Mouse (Mus musculus) limb, embryonic 14.5 days (tissue): ENCODE results near the gene Slc6a21. TPM values are rescaled to one million over a fixed set of nuclear protein-coding genes. Genes with fewer than 3 reads are reported as not detected.

ENCODE experiments used
- ATAC-seq: fragments of 200-750 bp; cut with Nextera tagmentation; 2 replicates; pipeline ENCODE4 v1.8.0; 2017; ENCODE audit warnings: low read depth, moderate number of reproducible peaks, moderate TSS enrichment; ENCODE audit not compliant: low FRiP score
- DNase-seq: peaks from one replicate; pipeline ENCODE4 v3.0.0-alpha.2; 2015; ENCODE audit warnings: low spot score
- H3K27ac ChIP-seq: fragments of 300-500 bp; sonication (generic); replicated peaks from 2 replicates; pipeline ENCODE4 v1.5.1; 2014; ENCODE audit warnings: low read depth, mild to moderate bottlenecking, low read length, moderate library complexity, mixed read lengths
- H3K27me3 ChIP-seq: fragments of 300-500 bp; sonication (generic); 2 replicates; pipeline ENCODE4 v1.6.1; 2014; ENCODE audit warnings: low read length, mixed read lengths; ENCODE audit not compliant: control insufficient read depth, insufficient read depth
- H3K36me3 ChIP-seq: fragments of 300-500 bp; sonication (generic); 2 replicates; pipeline ENCODE4 v1.6.1; 2014; ENCODE audit warnings: mild to moderate bottlenecking, low read length, moderate library complexity, mixed read lengths; ENCODE audit not compliant: control insufficient read depth, insufficient read depth
- H3K4me1 ChIP-seq: fragments of 300-500 bp; sonication (generic); 2 replicates; pipeline ENCODE4 v1.6.1; 2014; ENCODE audit warnings: antibody characterized with exemption, low read length, mixed read lengths; ENCODE audit not compliant: control insufficient read depth, insufficient read depth
- H3K4me2 ChIP-seq: fragments of 300-500 bp; sonication (generic); replicated peaks from 2 replicates; pipeline ENCODE4 v1.6.1; 2014; ENCODE audit warnings: low read depth, mild to moderate bottlenecking, low read length, moderate library complexity; ENCODE audit not compliant: severe bottlenecking
- H3K4me3 ChIP-seq: fragments of 300-500 bp; sonication (generic); replicated peaks from 2 replicates; pipeline ENCODE4 v1.5.1; 2014; ENCODE audit warnings: low read length
- H3K9ac ChIP-seq: fragments of 300-500 bp; sonication (generic); 2 replicates; pipeline ENCODE4 v1.6.1; 2014; ENCODE audit warnings: mild to moderate bottlenecking, low read depth, low read length, moderate library complexity; ENCODE audit not compliant: severe bottlenecking
- H3K9me3 ChIP-seq: fragments of 300-500 bp; sonication (generic); 2 replicates; pipeline ENCODE4 v1.6.1; 2016; ENCODE audit warnings: low read length; ENCODE audit not compliant: control insufficient read depth
- POLR2A ChIP-seq: fragments of 200-500 bp; IDR thresholded peaks from 2 replicates; pipeline ENCODE4 v1.8.0; 2012; ENCODE audit warnings: inconsistent platforms, mild to moderate bottlenecking, moderate library complexity, borderline replicate concordance; ENCODE audit not compliant: insufficient read depth, insufficient read length; ENCODE audit errors: extremely low read depth
- WGBS: fragments of 180-500 bp; shearing (Covaris S2); extraction: QIAGEN DNeasy Blood & Tissue Kit; methylation state at CpG from one replicate; pipeline ENCODE4 v1.1.7; 2014; 5-methylcytosine and 5-hydroxymethylcytosine counted together
- polyA plus RNA-seq, 2 experiments: library from polyadenylated mRNA; depleted of rRNA in 1 of 2; stranded (reverse) in 1 of 2; unstranded in 1 of 2; fragments of >200 nt; fragmentation: Nextera tagmentation in 1 of 2; extraction: Ambion mirVana in 1 of 2; gene quantifications; 2 replicates each; pipeline versions ENCODE4 v1.2.1 to v1.2.3; 2012 to 2014

Slc6a21 gene
- polyA plus RNA-seq, 2 experiments = not detected

- ATAC-seq (no peak), DNase-seq (no peak)
- H3K27ac ChIP-seq = no peak overlapping the region
- H3K4me2 ChIP-seq = no peak overlapping the region
- no peak for TF ChIP-seq POLR2A
- no peak overlapping the region for H3K4me3 ChIP-seq
- H3K9me3 ChIP-seq = no peaks in the 10 kb centered on the region
- no peak overlapping the region for H3K9ac ChIP-seq
- WGBS = 83% methylated on average over 11 of the region's 11 CpGs
- no peaks in the 10 kb centered on the region for H3K27me3 ChIP-seq
- peaks cover 21% of the 10 kb centered on the region for H3K4me1 ChIP-seq
- peaks cover 62% of the 10 kb centered on the region for H3K36me3 ChIP-seq
These were observed 45.4 kb upstream of the Slc6a21 start for GRCm38 (mm10) chr7:45231941-45232340.

- no peak overlapping the region for H3K9ac ChIP-seq
These were observed 44.4 kb upstream of the Slc6a21 start for GRCm38 (mm10) chr7:45232716-45233465.

GRCm38 (mm10) chr7:45233580-45234332, 43.6 kb upstream of the Slc6a21 start:
- DNase-seq (no peak), ATAC-seq (no peak)
- TF ChIP-seq POLR2A = no peak
- Histone ChIP-seq H3K27ac (peak overlapping the region; percentile 39; the same call in 1 of the 2 replicates), H3K9ac (0 out of 2 replicates have a peak overlapping the region, but pooled peaks have one; percentile 31), H3K4me1 (peaks cover 21% of the 10 kb centered on the region), H3K9me3 (no peaks in the 10 kb centered on the region), H3K27me3 (no peaks in the 10 kb centered on the region), H3K4me3 (no peak overlapping the region), H3K4me2 (0 out of 2 replicates have a peak overlapping the region, but pooled peaks have one; percentile 16), H3K36me3 (peaks cover 46% of the 10 kb centered on the region)
- WGBS = 34% methylated on average over 20 of the region's 20 CpGs

More at GRCm38 (mm10) chr7:45232716-45233465, 44.4 kb upstream of the Slc6a21 start:
- ATAC-seq (no peak), DNase-seq (no peak)
- WGBS = 68% methylated on average over 13 of the region's 13 CpGs
- Histone ChIP-seq H3K4me2 (no peak overlapping the region), H3K36me3 (peaks cover 54% of the 10 kb centered on the region), H3K9me3 (no peaks in the 10 kb centered on the region), H3K27ac (no peak overlapping the region), H3K4me1 (peaks cover 21% of the 10 kb centered on the region), H3K27me3 (no peaks in the 10 kb centered on the region), H3K4me3 (no peak overlapping the region)
- TF ChIP-seq POLR2A = no peak

- Histone ChIP-seq H3K27me3 (no peaks in the 10 kb centered on the region), H3K36me3 (peaks cover 39% of the 10 kb centered on the region), H3K9me3 (no peaks in the 10 kb centered on the region), H3K9ac (0 out of 2 replicates have a peak overlapping the region, but pooled peaks have one; percentile 31), H3K4me1 (peaks cover 21% of the 10 kb centered on the region), H3K27ac (peak overlapping the region; percentile 39; the same call in 1 of the 2 replicates), H3K4me2 (peak overlapping the region; percentile 42), H3K4me3 (no peak overlapping the region)
- no peak for ATAC-seq
- no peak for TF ChIP-seq POLR2A
- peak; percentile 41 for DNase-seq
- WGBS = 9% methylated on average over 28 of the region's 29 CpGs
These were observed 42.9 kb upstream of the Slc6a21 start for GRCm38 (mm10) chr7:45234333-45234841.

GRCm38 (mm10) chr7:45234922-45235571, 42.3 kb upstream of the Slc6a21 start:
- H3K4me1 ChIP-seq = peaks cover 21% of the 10 kb centered on the region
- peak overlapping the region; percentile 40 for H3K9ac ChIP-seq
- ATAC-seq = peak; percentile 81
- peak; percentile 63 for DNase-seq
- H3K9me3 ChIP-seq = no peaks in the 10 kb centered on the region
- H3K4me2 ChIP-seq = peak overlapping the region; percentile 42
- H3K27me3 ChIP-seq = no peaks in the 10 kb centered on the region
- peak overlapping the region; percentile 21 for H3K4me3 ChIP-seq
- no peak overlapping the region; the same call in 1 of the 2 replicates for H3K27ac ChIP-seq
- peaks cover 33% of the 10 kb centered on the region for H3K36me3 ChIP-seq
- WGBS = 5% methylated on average over 21 of the region's 21 CpGs
- peak; percentile 20; the same call in 1 of the 2 replicates for TF ChIP-seq POLR2A
